Mouse (Mus musculus): ENCODE results near the gene 2210011C24Rik. TPM values are rescaled to one million over a fixed set of nuclear protein-coding genes. Genes with fewer than 3 reads are reported as not detected.

The 2210011C24Rik gene
- total RNA-seq, 2 experiments from 2014 or later: 1.7 to 2.0 TPM

Small RNA genes within 50 kb of the gene (microRNA-seq; reads per million reads assigned to microRNA genes)
- gene Mir1199 (0 to 0.50 reads per million in 2 experiments), gene Mir8111 (1.5 to 2.2 reads per million in 2 experiments)

Other genes with a start within 250 kb of the 2210011C24Rik start
- gene Adgrl1, start 112.1 kb downstream of the 2210011C24Rik start, total RNA-seq (2021): 10 to 100 TPM; 19.6 to 25.2 TPM
- gene Gm10644, start 57.0 kb downstream of the 2210011C24Rik start, total RNA-seq (2021): under 1 TPM in 1 of 2 experiments, not detected in 1; 0.32 TPM
- gene Asf1b, start 56.7 kb downstream of the 2210011C24Rik start, total RNA-seq (2021): 1 to 10 TPM; 6.5 to 7.3 TPM
- gene Prkaca, start 39.2 kb downstream of the 2210011C24Rik start, total RNA-seq (2021): 100 to 1,000 TPM; 490 to 518 TPM
- gene Samd1, start 14.5 kb downstream of the 2210011C24Rik start, total RNA-seq (2021): 10 to 100 TPM; 24.8 to 30.3 TPM
- under 1 TPM in 1 of 2 experiments, not detected in 1; 0.47 TPM for gene 1700067K01Rik, start 10.7 kb downstream of the 2210011C24Rik start, total RNA-seq (2021)
- gene Palm3, start 9.3 kb upstream of the 2210011C24Rik start, total RNA-seq (2021): 1 to 10 TPM in 1 of 2 experiments, under 1 TPM in 1; 0.99 to 1.1 TPM
- under 1 TPM; 0.84 to 0.87 TPM for gene Il27ra, start 30.4 kb upstream of the 2210011C24Rik start, total RNA-seq (2021)
- gene Rln3, start 32.8 kb upstream of the 2210011C24Rik start, total RNA-seq (2021): not detected
- 1 to 10 TPM; 1.6 to 1.9 TPM for gene Gm10643, start 53.0 kb upstream of the 2210011C24Rik start, total RNA-seq (2021)
- gene Rfx1, start 54.7 kb upstream of the 2210011C24Rik start, total RNA-seq (2021): 1 to 10 TPM; 5.2 to 8.2 TPM
- gene Dcaf15, start 92.6 kb upstream of the 2210011C24Rik start, total RNA-seq (2021): 10 to 100 TPM in 1 of 2 experiments, 1 to 10 TPM in 1; 9.5 to 11.2 TPM
- 1 to 10 TPM in 1 of 2 experiments, under 1 TPM in 1; 0.14 to 2.4 TPM for gene Podnl1, start 113.8 kb upstream of the 2210011C24Rik start, total RNA-seq (2021)
- 10 to 100 TPM; 12.5 to 13.9 TPM for gene Cc2d1a, start 135.8 kb upstream of the 2210011C24Rik start, total RNA-seq (2021)
- gene 4930432K21Rik, start 135.9 kb upstream of the 2210011C24Rik start, total RNA-seq (2021): under 1 TPM; 0.32 to 0.54 TPM
- 1 to 10 TPM; 1.4 to 2.4 TPM for gene Nanos3, start 173.0 kb upstream of the 2210011C24Rik start, total RNA-seq (2021)
- gene Zswim4, start 224.9 kb upstream of the 2210011C24Rik start, total RNA-seq (2021): 1 to 10 TPM; 7.9 to 8.5 TPM
- gene D8Ertd738e, start 237.5 kb upstream of the 2210011C24Rik start, total RNA-seq (2021): 100 to 1,000 TPM; 180 to 184 TPM
- gene Mri1, start 245.2 kb upstream of the 2210011C24Rik start, total RNA-seq (2021): 10 to 100 TPM; 16.8 to 20.6 TPM

Measured in gastrocnemius, postnatal 10 days (tissue).